Mouse (Mus musculus): ENCODE measurements around the gene Notum.

DNA sequence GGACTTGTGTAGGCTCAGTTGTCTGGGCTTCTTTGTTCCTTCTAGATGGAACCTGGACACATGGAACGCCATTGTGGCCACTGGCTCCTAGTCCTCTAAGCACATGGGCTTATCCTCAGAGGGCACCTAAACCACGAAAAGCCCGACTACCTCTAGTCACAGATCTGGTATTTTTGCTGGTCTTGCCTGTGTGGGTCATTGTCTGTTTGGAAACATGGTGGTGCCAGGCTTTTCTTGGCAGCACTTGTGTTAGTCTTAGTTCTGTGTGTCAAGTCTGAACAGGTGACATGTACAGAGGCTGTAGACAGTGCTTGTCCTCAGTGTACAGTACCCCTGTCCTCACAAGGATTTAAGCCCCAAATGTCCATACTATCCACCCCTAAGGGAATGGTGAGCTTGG, 22.6 kb upstream of the Notum start:
- no peak for TF ChIP-seq POLR2A (IDR thresholded peaks at IDR 0.05; ENCODE audit: low read depth, low read length)
- no peak for TF ChIP-seq CTCF (IDR thresholded peaks at IDR 0.05; ENCODE audit: extremely low read depth, insufficient read length, insufficient replicate concordance, low read depth, low read length)

Measured in small intestine, adult 2 months (tissue).